Mouse (Mus musculus) CD8-positive naive resting alpha-beta T cell, adult 2 months (primary cell): ENCODE measurements around the gene Gpr146.

ENCODE experiments used
- DNase-seq, 2 experiments: peaks; one replicate each; pipeline ENCODE4 v3.0.0; 2022; ENCODE audit warnings: low read depth in 2 of 2, low spot score in 2 of 2

Gpr146 gene

GRCm38 (mm10) chr5:139423026-139423865, 45.7 kb downstream of the Gpr146 start, which contains the start of gene Gper1:
Gene Gper1, plus strand, starts transcription at chr5:139423151.
- no peak for DNase-seq

- no peak for DNase-seq
Measured at GRCm38 (mm10) chr5:139425198-139425597, 47.7 kb downstream of the Gpr146 start.

- no peak for DNase-seq
Measured at GRCm38 (mm10) chr5:139427001-139427400, 49.5 kb downstream of the Gpr146 start.

- DNase-seq, result no peak
Measured at GRCm38 (mm10) chr5:139427989-139428388, 50.5 kb downstream of the Gpr146 start.

- DNase-seq, result no peak
Measured at GRCm38 (mm10) chr5:139429818-139430341, 52.4 kb downstream of the Gpr146 start.

- DNase-seq, result no peak
Measured at GRCm38 (mm10) chr5:139432333-139432732, 54.8 kb downstream of the Gpr146 start.

GRCm38 (mm10) chr5:139432747-139433508, 55.4 kb downstream of the Gpr146 start:
- no peak for DNase-seq

GRCm38 (mm10) chr5:139433842-139434568, 56.5 kb downstream of the Gpr146 start:
- DNase-seq, result no peak

GRCm38 (mm10) chr5:139434940-139435339, 57.4 kb downstream of the Gpr146 start:
- DNase-seq, result no peak

GRCm38 (mm10) chr5:139437769-139438168, 60.3 kb downstream of the Gpr146 start:
- no peak for DNase-seq

GRCm38 (mm10) chr5:139438440-139438839, 60.9 kb downstream of the Gpr146 start:
- no peak for DNase-seq

- DNase-seq, result no peak
Measured at GRCm38 (mm10) chr5:139440451-139440850, 63.0 kb downstream of the Gpr146 start.

- no peak for DNase-seq
Measured at GRCm38 (mm10) chr5:139440926-139441725, 63.6 kb downstream of the Gpr146 start.

- no peak for DNase-seq
Measured at GRCm38 (mm10) chr5:139441726-139442018, 64.2 kb downstream of the Gpr146 start.

- DNase-seq, result no peak
Measured at GRCm38 (mm10) chr5:139442428-139442827, 64.9 kb downstream of the Gpr146 start.

GRCm38 (mm10) chr5:139442962-139443361, 65.5 kb downstream of the Gpr146 start:
- no peak for DNase-seq

GRCm38 (mm10) chr5:139445258-139445657, 67.8 kb downstream of the Gpr146 start:
- DNase-seq, result no peak
